Mouse (Mus musculus): ENCODE data around the gene Ndel1.

Gene Ndel1

DNA sequence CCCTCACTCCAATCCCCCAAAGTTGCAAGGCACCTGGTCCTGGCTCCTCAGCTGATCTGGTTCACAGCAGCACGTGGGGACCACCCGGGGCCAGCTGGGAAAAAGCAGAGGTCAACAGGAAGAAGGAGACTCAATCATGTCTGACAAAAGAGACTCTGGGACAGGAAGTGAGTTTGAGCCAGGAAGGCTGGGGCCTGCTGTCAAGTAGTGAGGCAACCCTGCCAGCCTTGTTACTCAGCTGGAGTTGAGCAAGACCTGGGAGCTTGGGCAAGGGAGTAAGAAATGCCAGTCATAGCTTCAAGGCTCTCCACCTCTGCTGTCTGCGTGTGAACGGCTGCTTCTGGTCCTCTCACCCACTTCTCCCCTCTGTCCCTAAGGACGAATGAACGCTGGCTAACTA is at the start of gene Ndel1:
Gene Ndel1, minus strand, starts transcription at position 111 of the 400 bp plus-strand sequence.
- DNase-seq, result no peak

DNA sequence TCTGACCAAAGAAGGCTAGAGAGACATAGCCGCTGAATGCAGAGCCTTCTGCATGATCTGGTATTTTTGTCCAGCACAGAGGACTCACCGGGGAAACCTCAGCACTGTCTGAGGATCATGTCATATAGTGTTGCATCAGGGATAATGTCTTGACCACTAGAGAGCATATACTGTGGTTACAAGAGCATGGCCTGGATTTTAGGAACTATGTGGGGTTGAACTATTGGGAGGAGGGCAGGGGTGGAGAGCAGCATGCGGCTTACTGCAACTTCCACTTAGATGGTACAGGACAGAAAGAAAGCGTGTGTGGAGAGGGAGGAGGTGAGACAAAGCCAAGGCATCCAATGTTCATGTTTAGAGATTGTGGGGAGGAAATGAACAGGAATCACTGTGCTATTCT is 42.9 kb upstream of the Ndel1 start:
- DNase-seq, result no peak

DNA sequence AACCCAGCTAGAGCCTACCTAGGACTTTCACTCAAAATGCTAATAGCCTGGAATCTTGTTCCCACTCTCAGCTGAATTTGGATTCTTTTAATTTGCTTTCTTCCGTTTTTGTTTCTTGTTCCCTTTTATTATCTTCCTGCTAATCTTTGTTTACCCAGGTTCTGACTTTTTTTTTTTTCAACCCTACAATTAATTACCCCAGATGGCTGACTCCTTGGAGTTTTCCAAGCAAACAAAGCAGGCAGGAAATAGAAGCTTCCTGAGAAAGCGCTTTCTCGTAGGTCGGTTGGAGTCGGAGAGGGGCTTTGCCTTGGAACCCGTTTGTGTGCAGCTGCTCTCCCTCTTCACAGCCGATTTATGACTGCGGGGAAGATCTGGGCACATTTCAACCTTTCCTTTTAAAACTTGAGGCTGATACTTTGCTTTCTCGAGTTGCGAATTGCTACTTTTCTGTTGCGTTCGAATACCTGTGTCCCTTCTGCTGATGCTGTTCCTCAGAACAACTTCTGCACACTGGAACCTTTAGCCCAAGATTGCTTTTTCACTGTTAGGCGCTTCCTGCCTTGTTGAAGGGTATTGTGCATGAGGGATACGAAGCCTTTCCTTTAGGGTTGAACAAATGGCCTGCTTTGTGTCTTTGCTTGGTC is 40.0 kb upstream of the Ndel1 start:
- no peak for DNase-seq

DNA sequence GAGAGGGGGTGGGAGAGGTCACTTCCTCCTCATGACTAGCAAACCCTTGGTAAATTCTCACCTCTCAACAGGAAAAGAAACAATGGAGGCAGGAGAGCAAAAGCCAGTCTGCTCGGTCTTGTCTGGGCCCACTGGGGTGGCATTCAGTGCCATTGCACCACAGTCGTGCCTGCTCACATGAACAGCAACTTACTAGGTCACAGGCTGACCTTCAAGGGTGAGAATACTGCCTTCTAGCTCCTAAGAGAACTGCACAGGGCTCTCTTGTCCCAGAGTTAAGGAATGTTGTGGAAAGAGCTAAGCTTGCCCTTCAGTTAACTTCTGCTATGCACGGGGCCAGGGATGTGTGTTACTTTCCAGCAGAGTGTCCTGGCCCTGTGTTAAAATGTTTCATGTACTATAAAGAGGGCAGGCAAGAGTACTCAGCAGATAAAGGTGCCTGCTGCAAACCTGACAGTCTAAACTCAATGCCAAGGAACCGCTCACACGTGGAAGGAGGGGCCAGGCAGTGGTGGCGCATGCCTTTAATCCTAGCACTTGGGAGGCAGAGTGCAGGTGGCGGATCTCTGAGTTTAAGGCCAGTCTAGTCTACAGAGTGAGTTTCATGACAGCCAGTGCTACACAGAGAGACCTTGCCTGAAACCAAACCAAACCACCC is 37.3 kb upstream of the Ndel1 start:
- DNase-seq, result no peak

DNA sequence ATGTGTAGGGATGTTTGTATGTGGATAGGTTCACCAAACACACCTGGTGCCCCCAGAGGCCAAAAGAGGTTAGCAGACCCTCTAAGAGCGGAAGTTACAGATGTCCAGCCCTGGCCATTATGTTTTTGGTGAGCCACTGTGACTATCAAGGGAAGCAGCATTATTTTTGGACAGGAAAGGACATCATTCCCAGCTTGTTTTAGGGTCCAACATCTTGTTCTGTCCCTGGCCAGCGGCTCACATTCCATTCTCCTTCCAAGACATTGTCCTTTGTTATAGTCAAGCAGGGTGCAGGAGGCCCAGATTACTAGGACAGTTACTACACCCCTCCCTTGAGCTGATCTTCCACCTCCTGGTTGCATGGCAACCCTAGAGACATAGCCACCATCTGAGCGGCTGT is 35.6 kb upstream of the Ndel1 start:
- no peak for DNase-seq

DNA sequence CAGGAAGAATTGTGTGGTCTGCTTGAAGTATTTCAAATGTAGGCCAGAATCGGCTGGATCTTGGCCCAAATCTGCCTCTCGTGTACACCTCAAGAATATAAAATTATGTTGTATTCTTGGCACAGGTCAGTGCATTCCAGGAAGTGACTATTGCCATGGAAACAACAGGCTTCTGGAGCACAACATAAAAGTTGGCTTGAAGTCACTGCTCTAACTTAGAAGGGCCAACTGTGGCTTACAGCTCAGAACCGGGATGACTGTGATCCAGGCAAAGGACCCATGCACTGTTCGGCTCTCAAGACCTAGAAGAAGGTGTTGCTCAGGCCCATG is 34.8 kb upstream of the Ndel1 start:
- DNase-seq, result no peak

DNA sequence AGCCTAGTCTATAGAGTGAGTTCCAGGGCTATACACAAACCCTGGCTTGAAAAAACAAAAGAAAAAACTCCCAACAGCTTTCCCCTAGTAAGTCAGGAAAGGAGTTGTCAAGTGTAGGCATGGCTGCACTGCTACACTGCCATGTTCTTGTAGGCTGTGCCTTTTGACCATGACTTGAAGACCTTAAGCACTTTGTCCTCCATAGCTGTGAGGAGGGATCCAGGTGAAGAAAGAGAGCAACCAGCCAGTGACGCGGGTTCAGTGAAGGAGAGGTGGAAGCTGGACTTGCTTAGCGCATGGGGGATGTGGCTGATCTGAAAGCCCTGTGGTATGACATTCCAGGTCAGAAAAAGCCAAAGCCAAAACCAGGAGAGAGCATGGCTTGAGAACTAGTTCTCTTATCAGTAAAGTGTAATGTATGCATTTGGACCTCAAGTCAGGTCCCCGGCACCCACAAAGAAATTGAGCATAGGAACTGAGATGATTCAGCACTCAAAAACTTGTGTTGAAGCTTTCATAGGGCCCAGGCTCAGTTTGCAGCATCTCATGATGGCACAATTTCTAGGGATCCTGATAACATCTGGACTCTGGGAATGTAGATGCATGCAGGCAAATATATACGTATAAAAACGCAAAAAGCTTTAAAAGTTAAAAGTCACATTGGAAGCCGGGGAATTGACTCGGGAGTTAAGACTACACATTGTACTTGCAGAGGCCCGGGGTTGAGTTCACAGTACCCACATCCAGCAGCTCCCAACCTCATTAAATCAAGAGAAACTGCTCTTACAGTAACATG is 34.2 kb upstream of the Ndel1 start:
- DNase-seq, result no peak

DNA sequence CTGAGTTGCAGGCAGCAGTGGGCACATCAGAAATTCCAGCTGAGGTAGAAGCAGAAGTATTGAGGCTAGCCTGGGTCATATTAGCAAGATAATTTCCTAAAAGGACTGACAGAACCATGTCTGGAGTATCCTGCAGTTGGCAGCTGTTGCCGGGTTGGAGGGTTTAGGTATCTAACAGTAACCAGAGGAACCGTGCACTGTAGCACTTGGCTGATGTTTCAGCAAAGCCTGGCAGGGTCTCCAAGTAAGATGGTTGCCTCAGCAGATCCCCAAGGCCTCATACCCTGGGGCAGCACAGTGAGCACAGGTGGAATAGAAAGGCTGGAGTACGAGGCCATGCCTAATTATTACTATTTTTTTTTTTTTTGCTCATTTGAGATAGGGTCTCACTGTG is 33.5 kb upstream of the Ndel1 start:
- DNase-seq, result no peak

DNA sequence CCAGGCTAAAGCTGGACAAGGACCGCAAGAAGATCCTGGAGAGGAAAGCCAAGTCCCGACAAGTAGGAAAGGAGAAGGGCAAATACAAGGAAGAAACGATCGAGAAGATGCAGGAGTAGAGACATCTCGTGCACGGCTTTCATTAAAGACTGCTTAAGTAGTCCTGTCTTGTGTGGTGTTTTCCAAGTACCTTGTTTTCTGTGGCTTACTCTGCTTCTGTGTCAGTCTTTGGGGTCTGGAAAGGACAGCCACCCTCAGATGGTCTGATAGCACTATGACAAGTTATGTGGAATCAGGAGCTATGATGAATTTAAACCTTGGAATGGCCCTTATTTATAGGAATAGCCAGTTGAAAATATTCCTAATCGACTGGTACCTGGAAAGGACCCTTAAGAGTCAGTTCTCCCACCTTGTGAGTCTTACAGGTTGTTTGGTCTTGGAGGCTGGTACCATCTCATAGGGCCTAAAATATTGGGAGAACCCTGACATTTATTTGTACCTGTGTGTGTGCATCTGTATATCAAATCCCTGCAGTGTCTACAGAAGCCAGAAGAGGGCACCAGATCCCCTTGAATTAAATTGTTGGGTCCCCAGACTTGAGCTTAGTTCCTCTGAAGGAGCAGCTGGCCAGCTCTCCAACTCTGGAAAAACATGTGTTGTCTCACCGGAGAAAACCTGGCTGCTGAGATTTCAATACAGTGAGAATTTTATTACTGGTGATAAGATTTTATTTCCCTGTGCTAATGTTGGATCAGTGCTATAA is 32.9 kb upstream of the Ndel1 start:
- peak; percentile 88 for DNase-seq

DNA sequence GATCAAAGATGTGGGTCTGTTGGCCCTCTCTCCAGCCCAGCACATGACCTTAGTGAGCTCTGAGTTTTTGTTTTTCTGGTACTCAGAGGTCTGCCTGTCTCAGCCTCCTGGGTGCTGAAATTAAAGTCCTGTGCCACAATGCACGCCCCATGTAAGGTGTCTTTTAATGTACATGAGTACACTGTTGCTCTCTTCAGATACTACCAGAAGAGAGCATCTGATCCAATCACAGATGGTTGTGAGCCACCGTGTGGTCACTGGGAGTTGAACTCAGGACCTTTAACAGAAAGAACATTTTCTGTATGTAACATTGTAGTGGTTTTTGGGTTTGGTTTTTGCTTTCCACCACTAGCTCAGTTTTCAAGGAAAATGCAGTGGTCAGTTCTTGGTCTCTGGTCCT is 32.1 kb upstream of the Ndel1 start:
- DNase-seq, result no peak

DNA sequence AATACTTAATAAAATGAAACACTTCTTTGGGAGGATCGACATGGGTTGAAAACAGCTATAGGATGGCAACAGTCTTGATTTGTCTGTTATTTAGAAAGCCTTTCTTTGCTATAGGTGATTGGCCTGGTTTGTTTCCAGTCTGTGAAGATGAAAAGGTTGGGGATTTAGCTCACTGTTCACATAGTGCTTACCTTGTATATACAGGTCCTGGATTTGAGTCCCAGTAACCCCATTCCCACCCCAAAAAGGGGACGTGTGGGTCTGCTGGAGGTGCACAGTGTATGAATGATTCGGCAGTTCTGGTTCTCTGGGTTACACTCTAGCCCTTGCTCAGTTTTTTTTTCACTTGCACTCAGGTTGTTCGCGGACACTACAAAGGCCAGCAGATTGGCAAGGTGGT is 31.2 kb upstream of the Ndel1 start:
- no peak for DNase-seq

DNA sequence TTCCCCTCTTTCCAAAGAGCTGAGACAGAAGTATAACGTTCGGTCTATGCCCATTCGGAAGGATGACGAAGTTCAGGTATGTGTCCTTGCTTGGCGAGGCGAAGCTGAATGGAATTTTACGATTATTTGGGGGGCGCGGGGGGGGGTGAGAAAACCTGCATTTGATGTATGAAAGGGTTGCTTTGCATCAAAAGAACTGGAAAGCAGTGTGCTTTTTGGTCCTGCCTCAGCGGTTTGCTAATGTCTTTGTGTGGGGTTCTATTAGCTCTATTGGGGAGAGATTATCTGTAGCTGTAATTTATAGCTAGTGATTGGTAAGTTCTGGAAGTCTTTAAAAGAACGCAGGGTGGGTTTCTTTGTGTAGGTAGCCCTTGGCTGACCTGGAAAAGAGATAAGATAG is 30.7 kb upstream of the Ndel1 start:
- no peak for DNase-seq

DNA sequence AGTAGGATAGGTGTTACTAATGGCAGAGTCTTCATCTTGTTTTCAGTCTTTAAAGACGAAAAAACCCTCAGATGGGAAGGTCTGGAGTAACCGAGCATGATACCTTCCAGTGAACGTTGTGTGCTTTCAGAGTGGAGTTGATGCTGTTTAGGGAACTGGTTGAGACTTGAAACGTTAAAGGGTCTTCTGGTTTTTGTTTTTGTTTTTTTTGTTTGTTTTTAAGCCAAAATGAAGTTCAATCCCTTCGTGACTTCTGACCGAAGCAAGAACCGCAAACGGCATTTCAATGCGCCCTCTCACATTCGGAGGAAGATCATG is 30.3 kb upstream of the Ndel1 start:
- DNase-seq, result no peak

DNA sequence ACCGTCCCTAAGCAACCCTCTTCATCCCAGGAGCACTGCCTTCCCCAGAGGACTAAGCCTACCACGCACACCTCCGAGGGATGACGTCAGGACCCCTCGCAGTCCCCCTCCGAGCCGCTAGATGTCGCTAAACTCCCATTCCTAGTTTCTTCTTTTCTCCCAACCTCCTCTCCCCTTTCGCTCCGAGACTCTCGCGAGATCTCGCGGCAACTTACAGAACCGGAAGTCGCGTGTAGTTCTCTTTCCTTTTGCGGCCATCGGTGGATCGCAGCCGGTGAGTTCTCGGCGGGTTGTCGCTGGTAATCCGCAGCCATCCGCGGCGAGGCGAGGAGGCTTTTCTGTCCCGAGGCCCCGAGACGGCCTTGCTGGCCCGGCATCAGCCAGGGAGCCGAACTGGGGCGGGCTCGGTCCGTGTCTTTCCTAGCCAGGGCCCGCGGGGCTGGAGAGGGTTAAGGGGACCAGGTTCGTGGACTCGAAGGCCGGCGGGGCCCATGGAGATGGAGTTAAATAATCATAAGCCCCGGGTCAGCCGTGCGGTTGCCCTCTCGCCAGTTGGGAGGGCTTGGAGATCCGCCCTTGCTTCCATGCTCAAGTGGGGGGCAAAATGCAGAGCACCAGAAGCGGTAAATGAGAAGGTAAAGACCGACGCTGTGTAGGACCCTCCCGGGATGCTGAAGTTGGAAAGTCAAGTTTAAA is 29.8 kb upstream of the Ndel1 start, which contains the start of gene Rpl26:
Gene Rpl26, plus strand, starts transcription at position 233 of the 696 bp plus-strand sequence.
- peak; percentile 100 for DNase-seq

DNA sequence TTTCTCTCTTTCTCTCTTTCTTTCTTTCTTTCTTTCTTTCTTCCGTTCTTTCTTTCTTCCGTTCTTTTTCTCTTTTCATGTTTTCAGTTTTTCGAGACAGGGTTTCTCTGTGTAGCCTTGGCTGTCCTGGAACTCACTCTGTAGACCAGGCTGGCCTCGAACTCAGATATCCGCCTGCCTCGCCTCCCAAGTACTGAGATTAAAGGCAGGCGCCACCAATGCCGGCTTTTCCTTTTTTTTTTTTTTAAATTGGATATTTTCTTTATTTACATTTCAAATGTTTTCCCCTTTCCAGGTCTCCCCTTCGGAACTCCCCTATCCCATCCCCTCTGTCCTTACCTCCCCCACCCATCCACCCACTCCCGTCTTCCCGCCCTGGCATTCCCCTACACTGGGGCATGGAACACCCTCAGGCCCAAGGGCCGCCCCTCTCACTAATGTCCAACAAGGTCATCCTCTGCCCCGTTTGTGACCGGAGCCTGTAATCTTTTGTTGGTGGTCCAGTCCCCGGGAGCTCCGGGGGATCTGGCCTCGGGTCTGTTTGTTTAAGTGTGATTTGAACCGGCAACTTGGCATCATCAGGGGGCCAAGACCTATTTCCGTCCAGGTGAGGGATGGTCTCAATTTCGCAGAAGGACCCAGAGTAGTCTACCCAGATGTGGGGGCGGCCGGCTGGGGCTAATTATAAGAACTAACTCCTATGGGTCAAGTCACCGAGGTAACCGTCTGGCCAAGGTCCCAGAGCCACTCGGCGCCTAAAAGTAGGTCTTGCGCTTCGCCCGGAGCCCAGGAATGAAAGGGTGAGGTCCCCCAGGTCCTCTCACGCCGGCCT is 29.1 kb upstream of the Ndel1 start:
- DNase-seq, result no peak

DNA sequence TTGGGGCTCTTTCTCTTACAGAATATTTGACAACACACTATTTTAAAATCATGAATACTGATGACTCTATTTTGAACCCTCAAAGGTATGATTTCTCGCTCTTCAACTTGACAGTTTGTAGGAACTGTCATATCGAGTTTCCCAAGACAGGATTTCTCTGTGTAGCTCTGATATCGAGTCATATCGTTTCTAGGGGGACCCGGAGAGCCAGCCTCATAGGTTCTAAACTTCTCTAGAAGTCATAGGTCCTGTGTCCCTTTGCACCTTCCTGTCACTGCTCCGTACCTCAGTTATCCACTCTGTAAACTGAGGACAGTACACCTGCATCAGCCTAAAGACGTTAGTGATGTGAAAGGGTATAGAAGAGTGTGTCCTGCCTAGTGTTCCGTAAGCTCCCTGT is 28.2 kb upstream of the Ndel1 start:
- no peak for DNase-seq

DNA sequence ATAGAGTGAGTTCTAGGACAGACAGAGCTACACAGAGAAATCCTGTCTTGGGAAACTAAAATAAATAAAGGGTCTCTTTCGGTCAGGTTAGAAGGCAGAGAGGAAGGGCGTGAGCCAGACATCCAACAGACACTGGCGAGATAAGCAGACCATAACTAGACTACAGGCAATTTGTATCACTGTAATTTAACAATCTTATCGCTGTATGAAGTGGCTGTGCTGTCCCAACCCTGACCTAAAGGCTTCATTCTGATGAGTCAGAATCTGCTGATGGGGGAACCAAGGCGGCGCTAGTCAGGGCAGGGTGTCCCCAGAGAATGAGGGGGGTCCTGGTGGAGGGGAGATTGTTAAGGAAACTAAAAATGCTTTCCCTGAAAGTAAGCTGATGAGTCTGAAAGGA is 27.1 kb upstream of the Ndel1 start:
- no peak for DNase-seq

DNA sequence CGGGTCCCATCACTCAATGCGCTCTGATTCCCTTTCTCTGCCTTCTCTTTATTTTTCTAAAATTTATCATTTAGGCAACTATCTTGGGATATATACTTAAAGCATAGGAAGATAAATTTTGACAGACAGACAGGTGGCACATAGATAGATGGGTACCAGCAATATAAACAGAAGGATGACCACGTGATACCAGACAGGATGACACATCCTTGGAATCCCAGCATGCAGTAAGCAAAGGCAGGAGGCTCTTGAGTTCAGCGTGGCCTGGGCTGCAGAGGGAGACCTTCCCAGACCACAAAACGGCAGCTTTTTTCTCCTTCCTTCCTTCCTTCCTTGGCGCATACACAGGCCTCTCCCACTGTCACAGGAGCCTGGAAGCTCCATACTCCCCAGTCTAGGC is 26.2 kb upstream of the Ndel1 start:
- DNase-seq, result no peak

DNA sequence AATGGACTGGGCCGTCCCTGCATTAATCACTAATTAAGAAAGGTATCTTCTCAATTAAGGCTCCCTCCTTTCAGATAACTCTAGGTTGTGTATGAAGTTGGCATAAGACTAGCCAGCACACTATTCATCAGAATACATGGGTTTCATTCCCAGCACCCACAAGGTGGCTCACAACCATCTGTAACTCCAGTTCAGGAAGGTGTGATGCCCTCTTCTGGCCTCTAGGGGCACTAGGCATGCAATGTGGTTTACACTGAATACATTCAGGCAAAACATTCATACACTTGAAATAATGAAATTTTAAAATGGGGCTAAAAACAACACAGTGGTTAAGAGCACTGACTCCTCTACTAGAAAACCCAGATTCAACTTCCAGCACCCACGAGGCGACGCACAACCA is 25.5 kb upstream of the Ndel1 start:
- peak; percentile 57 for DNase-seq

DNA sequence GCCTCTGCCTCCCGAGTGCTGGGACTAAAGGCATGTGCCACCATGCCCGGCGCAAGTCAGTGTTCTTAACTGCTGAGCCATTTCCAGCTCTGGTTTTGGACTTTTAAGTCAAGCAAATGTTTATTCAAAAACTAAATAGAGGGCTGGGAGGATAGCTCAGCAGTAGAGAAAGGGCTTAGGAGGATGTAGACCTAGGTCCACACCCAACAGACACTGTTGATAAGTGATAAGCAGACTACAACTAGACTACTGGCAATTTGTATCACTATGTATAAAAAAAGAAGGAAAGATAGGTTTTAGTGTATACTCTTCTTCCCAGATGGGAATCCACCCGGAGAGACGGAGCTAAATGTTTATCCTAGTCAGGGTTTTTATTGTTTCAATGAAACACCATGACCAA is 24.6 kb upstream of the Ndel1 start:
- no peak for DNase-seq

DNA sequence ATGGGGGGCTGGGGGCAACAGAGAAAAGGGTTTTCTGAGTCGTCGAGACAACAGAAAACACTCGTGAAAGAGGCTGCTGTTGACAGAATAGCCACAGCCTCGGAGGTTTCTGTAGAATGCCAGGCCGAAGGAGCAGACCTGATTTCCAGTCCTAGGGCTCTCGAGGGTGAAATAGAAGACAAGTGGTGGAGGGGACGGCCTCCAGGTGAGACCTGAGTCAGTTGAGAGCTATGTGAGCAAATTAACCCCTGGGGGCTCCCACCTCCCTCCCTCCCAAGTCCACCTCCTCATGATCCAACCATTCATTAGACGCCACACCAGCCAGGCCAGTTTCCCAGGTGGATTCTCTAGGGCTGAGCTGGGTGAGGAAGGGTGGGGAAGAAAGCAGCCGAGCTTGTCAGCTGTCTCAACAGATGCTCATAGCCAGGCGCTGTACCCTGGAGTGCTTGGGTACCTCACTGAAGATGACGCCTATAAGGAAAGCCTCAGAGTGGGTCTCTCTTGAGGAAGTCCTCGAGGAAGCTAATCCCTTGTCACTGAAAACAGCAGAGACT is 22.3 kb upstream of the Ndel1 start:
- no peak for DNase-seq
